Mouse (Mus musculus) stomach, postnatal 0 days (tissue): Measurements from ENCODE around the gene Rell1. TPM values are rescaled to one million over a fixed set of nuclear protein-coding genes. Genes with fewer than 3 reads are reported as not detected.

ENCODE experiments used
- ATAC-seq: fragments of 200-750 bp; cut with Nextera tagmentation; 2 replicates; pipeline ENCODE4 v1.8.0; 2017; ENCODE audit not compliant: low FRiP score, low TSS enrichment
- DNase-seq: peaks from one replicate; pipeline ENCODE4 v3.0.0-alpha.2; 2016; ENCODE audit warnings: low spot score
- H3K27ac ChIP-seq: fragments of 300-500 bp; sonication (generic); replicated peaks from 2 replicates; pipeline ENCODE4 v1.5.1; 2014; ENCODE audit warnings: mild to moderate bottlenecking, control low read depth
- H3K27me3 ChIP-seq: fragments of 300-500 bp; sonication (generic); 2 replicates; pipeline ENCODE4 v1.6.1; 2014; ENCODE audit warnings: low read length; ENCODE audit not compliant: control insufficient read depth, insufficient read depth
- H3K36me3 ChIP-seq: fragments of 300-500 bp; sonication (generic); 2 replicates; pipeline ENCODE4 v1.6.1; 2014; ENCODE audit warnings: low read length, mixed read lengths; ENCODE audit not compliant: control insufficient read depth, insufficient read depth
- H3K4me1 ChIP-seq: fragments of 300-500 bp; sonication (generic); replicated peaks from 2 replicates; pipeline ENCODE4 v1.6.1; 2014; ENCODE audit warnings: antibody characterized with exemption; ENCODE audit not compliant: control insufficient read depth, insufficient read depth
- H3K4me2 ChIP-seq: fragments of 300-500 bp; sonication (generic); replicated peaks from 2 replicates; pipeline ENCODE4 v1.6.1; 2014; ENCODE audit warnings: low read depth, mild to moderate bottlenecking, control low read depth, moderate library complexity
- H3K4me3 ChIP-seq: fragments of 300-500 bp; sonication (generic); 2 replicates; pipeline ENCODE4 v1.5.1; 2014; ENCODE audit warnings: low read depth, low read length, control low read depth
- H3K9ac ChIP-seq: fragments of 300-500 bp; sonication (generic); 2 replicates; pipeline ENCODE4 v1.6.1; 2014; ENCODE audit warnings: mild to moderate bottlenecking, low read length, control low read depth, mixed read lengths
- H3K9me3 ChIP-seq: fragments of 300-500 bp; sonication (generic); 2 replicates; pipeline ENCODE4 v1.6.1; 2016; ENCODE audit warnings: low read length; ENCODE audit not compliant: control insufficient read depth
- CTCF ChIP-seq: IDR thresholded peaks from 2 replicates; pipeline ENCODE4 v1.5.1; 2016; ENCODE audit warnings: antibody characterized with exemption, low read depth, mild to moderate bottlenecking, moderate library complexity
- EP300 ChIP-seq: optimal IDR thresholded peaks from 2 replicates; pipeline ENCODE3; 2016; ENCODE audit warnings: antibody characterized with exemption
- WGBS: fragments of 180-500 bp; shearing (Covaris S2); extraction: QIAGEN DNeasy Blood & Tissue Kit; methylation state at CpG from one replicate; pipeline ENCODE4 v1.1.7; 2014; 5-methylcytosine and 5-hydroxymethylcytosine counted together
- polyA plus RNA-seq: library from polyadenylated mRNA; unstranded; fragments of >200 nt; fragmentation: Nextera tagmentation; extraction: Ambion mirVana; gene quantifications from 2 replicates; pipeline ENCODE4 v1.2.1, GENCODE M21; 2015

Rell1 gene
- polyA plus RNA-seq, 1 experiment from 2014 or later, result 17.4 TPM

GRCm38 (mm10) chr5:63935581-63935980, 33.1 kb downstream of the Rell1 start:
- H3K9me3 ChIP-seq, result no peaks in the 10 kb centered on the region
- peaks cover 2% of the 10 kb centered on the region; the same call in 1 of the 2 replicates for H3K36me3 ChIP-seq
- no peak overlapping the region for H3K4me2 ChIP-seq
- no peaks in the 10 kb centered on the region for H3K27me3 ChIP-seq
- DNase-seq (no peak), ATAC-seq (no peak)
- H3K4me3 ChIP-seq, result no peak overlapping the region
- TF ChIP-seq CTCF (no peak), EP300 (no peak)
- H3K9ac ChIP-seq, result no peak overlapping the region
- WGBS, result 83% methylated on average over 6 of the region's 6 CpGs
- no peak overlapping the region for H3K27ac ChIP-seq
- no peaks in the 10 kb centered on the region for H3K4me1 ChIP-seq

GRCm38 (mm10) chr5:63932829-63933228, 35.9 kb downstream of the Rell1 start:
- ATAC-seq, result peak; percentile 79
- TF ChIP-seq EP300 (no peak), CTCF (0 out of 2 replicates have a peak, but pooled peaks have one; percentile 23)
- Histone ChIP-seq H3K27me3 (no peaks in the 10 kb centered on the region), H3K4me3 (no peak overlapping the region), H3K36me3 (peaks cover 2% of the 10 kb centered on the region; the same call in 1 of the 2 replicates), H3K4me1 (no peaks in the 10 kb centered on the region), H3K9ac (no peak overlapping the region), H3K27ac (peak overlapping the region; percentile 69; the same call in 1 of the 2 replicates), H3K9me3 (no peaks in the 10 kb centered on the region), H3K4me2 (peak overlapping the region; percentile 4; the same call in 1 of the 2 replicates)
- 52% methylated on average over 10 of the region's 10 CpGs for WGBS
- peak; percentile 78 for DNase-seq

DNA sequence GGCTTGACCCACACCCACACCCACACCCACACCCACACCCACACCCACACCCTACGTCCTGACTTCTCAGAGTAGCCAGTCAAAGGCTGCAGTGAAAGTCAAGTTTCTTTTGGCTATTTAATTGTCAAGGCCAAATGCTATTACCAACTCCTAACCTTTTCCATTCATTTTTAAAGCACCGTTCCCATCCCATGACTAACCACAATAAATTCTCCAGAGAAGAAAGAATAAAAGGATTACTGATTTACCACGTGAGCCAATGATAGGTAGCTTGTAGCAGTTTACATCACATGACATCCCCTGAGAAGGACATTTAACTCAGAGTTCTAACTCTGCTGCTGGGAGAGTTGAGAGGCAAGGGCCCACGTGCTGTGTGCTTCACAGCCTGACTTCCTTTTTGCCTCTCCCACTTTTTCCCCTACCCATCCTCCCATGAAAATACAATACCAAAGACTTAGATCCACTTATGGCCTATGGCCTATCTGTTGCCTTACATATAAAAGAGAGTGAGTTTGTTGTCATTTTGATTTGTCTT, 37.8 kb downstream of the Rell1 start:
- ATAC-seq, result no peak
- Histone ChIP-seq H3K27me3 (no peaks in the 10 kb centered on the region), H3K36me3 (peaks cover 2% of the 10 kb centered on the region; the same call in 1 of the 2 replicates), H3K9me3 (no peaks in the 10 kb centered on the region), H3K27ac (no peak overlapping the region), H3K4me1 (no peaks in the 10 kb centered on the region), H3K9ac (no peak overlapping the region), H3K4me3 (no peak overlapping the region), H3K4me2 (no peak overlapping the region)
- WGBS, result 61% methylated on average over 4 of the region's 4 CpGs
- no peak for DNase-seq
- TF ChIP-seq EP300, result no peak
- no peak for TF ChIP-seq CTCF

DNA sequence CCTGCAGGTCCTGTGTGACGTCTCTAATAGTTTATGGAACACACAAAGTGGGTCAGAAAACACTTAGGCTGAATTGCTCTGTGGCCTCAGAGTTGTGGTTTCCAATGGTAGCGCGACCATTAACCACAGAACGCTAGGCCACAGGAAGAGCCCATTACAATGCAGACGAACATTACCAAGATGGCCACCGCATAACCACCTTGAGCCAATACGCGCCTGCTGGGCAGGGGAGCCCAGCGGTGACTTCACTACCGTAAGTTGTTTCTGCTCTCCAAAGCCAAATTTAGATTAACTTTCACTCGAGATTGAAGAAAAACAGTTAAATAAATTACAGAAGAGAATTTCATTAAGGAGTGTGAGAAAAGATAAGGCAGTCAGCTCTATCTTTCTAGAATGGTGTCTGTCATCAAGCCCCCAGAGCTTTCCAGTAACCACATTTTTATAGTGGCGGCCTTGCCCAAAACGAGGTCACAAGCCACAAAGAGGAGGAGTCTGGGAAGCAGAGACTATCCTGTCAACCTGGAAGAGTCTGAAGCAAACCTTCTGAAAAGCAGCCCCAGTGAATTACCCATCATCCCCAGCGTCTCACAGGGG, 43.6 kb downstream of the Rell1 start:
- WGBS, result 90% methylated on average over 14 of the region's 14 CpGs
- Histone ChIP-seq H3K4me2 (no peak overlapping the region), H3K36me3 (no peaks in the 10 kb centered on the region; the same call in 1 of the 2 replicates), H3K9ac (no peak overlapping the region), H3K27ac (no peak overlapping the region), H3K9me3 (no peaks in the 10 kb centered on the region), H3K27me3 (no peaks in the 10 kb centered on the region), H3K4me3 (no peak overlapping the region), H3K4me1 (no peaks in the 10 kb centered on the region)
- DNase-seq (no peak), ATAC-seq (no peak)
- no peak for TF ChIP-seq CTCF
- no peak for TF ChIP-seq EP300

GRCm38 (mm10) chr5:63923305-63924025, 45.2 kb downstream of the Rell1 start:
- no peak for DNase-seq
- no peaks in the 10 kb centered on the region for H3K27me3 ChIP-seq
- TF ChIP-seq EP300, result no peak
- TF ChIP-seq CTCF, result no peak
- ATAC-seq, result no peak
- H3K4me1 ChIP-seq, result no peaks in the 10 kb centered on the region
- H3K4me2 ChIP-seq, result no peak overlapping the region
- H3K4me3 ChIP-seq, result no peak overlapping the region
- H3K36me3 ChIP-seq, result no peaks in the 10 kb centered on the region; the same call in 1 of the 2 replicates
- 69% methylated on average over 13 of the region's 13 CpGs for WGBS
- no peaks in the 10 kb centered on the region for H3K9me3 ChIP-seq
- H3K27ac ChIP-seq, result no peak overlapping the region
- H3K9ac ChIP-seq, result no peak overlapping the region

- DNase-seq, result no peak
- H3K4me1 ChIP-seq, result no peaks in the 10 kb centered on the region
- no peak overlapping the region for H3K4me2 ChIP-seq
- no peaks in the 10 kb centered on the region for H3K9me3 ChIP-seq
- no peak for TF ChIP-seq EP300
- no peak for TF ChIP-seq CTCF
- H3K27ac ChIP-seq, result no peak overlapping the region
- 46% methylated on average over 4 of the region's 4 CpGs for WGBS
- H3K27me3 ChIP-seq, result no peaks in the 10 kb centered on the region
- H3K9ac ChIP-seq, result no peak overlapping the region
- peak; percentile 69 for ATAC-seq
- no peaks in the 10 kb centered on the region; the same call in 1 of the 2 replicates for H3K36me3 ChIP-seq
- no peak overlapping the region for H3K4me3 ChIP-seq
Measured at GRCm38 (mm10) chr5:63918201-63918600, 50.5 kb downstream of the Rell1 start.
